Mouse (Mus musculus) erythroid progenitor cell, adult 5-6 weeks (primary cell): ENCODE measurements around the gene Pmepa1. TPM values are rescaled to one million over a fixed set of nuclear protein-coding genes. Genes with fewer than 3 reads are reported as not detected.

Source experiments
- ATAC-seq: replicated peaks from 2 replicates; pipeline ENCODE4 v1.8.0; 2016; ENCODE audit warnings: moderate number of reproducible peaks, mild to moderate bottlenecking, moderate TSS enrichment, inconsistent platforms; ENCODE audit not compliant: poor library complexity, low FRiP score, severe bottlenecking
- total RNA-seq, 2 experiments: library from RNA; stranded (forward) in 1 of 2; stranded (reverse) in 1 of 2; fragments of 150-400 nt in 1 of 2; fragments of 186-747, 209-891 nt in 1 of 2; gene quantifications; 2 replicates each; pipeline versions ENCODE4 v1.2.3 to v1.2.4; 2015 to 2017; ENCODE audit warnings: low replicate concordance in 2 of 2

Pmepa1 gene
- total RNA-seq, 2 experiments from 2014 or later = not detected

DNA sequence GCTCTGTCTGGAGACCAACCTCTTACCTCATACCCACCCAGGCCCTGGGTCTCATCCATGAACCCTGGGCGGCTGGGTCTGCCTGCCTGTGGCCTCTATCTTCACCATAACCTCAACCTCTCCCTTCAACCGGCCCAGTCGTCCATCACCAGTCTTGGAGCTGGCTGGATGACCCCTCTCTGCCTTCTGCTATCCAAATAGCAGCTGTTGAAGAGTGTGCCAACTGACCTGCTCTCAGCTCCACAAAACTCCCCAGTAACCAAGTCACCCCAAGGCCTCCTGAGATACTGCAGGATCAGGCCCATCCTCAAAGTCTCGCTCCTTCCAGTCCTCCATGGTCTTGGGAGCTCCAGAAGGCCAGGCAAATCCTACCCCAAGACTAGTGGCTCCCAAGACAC, 19.8 kb downstream of the Pmepa1 start:
- ATAC-seq = no peak

GRCm38 (mm10) chr2:173255810-173256551, 20.4 kb downstream of the Pmepa1 start:
- no peak for ATAC-seq

DNA sequence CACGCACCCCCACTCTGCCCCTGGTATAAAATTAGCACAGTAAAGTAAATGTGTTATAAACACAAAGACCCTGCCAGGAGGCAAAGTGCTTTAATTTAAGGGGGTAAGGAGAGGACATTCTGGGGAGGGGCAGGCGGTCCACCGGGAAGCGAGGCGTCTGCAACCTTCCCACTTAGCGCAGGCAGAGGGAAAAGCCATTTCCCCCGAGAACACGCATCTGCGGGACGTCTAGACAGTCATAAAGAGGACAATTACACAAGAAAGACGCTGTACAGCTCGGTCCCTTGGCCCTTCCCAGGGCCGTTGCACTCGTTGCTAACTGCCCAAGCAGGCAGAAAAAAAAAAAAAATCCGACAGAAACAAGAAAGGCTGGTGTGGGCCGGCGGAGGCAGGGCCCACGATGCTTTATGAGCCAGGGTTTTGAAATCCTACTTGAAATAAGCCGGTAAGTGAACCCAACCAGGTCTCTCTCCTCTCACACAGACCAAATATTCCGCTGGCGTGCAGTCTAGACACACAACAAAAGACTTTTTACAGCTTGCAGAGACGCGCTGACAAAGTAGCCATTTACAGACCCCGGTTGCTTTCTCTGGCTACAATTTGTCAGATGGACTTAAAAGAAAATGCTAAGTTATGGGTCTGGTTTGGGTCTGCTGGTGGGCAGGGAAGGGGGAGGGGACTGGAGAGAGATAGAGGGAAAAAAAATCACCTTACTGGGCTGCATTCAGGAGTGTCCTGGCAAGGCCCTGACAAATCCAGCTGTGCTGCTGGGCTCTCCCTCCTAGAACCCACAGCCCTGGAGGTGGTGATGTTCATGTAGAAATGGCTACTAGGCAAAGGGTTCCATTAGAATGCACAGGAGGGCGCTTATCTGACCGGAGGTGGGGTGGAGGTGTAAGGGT, 22.3 kb downstream of the Pmepa1 start:
- ATAC-seq = no peak

- ATAC-seq = no peak
Observed at GRCm38 (mm10) chr2:173251675-173252074, 24.7 kb downstream of the Pmepa1 start.

DNA sequence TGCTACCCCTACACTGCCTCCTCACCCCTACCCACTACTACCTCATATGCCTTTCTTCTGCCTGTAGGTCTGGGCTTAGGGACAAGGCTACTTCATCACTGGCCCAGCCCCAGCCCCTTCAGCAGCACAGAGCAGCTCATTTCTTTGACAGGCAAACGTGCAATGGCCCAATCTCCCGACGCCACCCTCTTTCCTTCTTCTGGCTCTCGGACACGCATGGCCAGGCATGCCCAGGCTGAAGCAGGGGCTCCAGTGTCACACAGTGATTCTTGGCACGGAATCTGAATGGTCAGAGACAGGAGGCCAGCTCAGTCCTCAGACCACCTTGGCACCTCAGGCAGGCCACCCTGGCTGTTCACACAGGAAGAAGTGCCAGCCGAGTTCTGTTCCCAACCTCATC, 25.2 kb downstream of the Pmepa1 start:
- ATAC-seq = no peak

DNA sequence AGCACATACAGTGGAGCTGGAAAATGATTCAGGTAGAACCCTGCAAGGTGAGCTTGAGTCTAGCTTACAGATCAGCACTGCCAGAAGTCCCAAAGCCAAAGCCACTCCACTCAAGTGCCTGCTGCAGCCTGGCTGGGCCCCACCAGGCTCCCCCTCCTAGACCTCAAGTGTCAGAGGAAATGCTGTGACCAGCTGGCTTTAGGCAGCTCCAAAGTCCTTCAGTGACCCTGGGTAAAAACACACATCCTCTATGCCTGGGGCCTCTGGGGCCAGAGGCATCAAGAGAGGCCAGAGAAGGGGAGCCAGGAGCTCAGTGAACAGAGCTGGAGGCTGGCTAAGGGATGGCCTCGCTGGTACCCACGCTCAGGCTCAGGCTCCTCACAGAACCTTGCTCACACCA, 25.9 kb downstream of the Pmepa1 start:
- no peak for ATAC-seq

DNA sequence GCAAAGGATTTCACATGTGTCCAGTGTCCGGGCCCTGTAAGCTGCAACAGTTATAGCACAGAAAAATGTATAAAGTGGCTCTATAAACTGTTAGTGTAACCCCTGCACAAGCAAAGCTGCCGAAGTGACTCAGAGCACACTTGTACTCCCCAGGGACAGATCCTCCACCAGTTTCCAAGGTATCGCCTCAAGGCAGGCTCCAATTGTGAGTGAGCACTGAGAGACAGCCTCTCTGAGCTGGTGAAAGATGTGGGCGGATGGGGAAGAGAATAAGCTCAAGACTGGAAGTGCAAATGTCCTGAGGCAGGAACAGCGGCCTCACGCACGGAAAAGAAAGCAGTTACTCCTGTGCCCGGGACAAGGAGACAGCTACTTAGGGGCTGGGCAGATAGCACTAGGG, 26.4 kb downstream of the Pmepa1 start:
- no peak for ATAC-seq

DNA sequence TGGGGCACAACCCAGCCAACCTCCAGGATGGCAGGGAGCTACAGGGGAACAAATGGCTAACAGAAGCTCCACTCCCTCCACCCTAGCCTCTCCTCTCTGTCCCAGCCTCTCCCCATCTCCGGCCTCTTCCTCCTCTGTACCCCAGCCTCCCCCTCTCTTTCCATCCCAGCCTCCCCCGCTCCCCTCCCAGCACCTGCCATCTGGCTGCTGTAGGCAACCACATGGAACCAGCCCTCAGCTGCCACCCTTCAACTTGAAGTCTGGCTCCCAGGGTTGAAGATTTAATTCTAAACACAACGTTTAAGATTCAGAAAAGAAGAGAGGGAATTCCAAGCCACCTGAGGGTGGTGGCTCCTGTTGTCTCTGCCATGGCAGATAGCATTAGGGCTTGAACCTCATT, 26.9 kb downstream of the Pmepa1 start:
- ATAC-seq = no peak

GRCm38 (mm10) chr2:173248822-173249221, 27.5 kb downstream of the Pmepa1 start:
- no peak for ATAC-seq

DNA sequence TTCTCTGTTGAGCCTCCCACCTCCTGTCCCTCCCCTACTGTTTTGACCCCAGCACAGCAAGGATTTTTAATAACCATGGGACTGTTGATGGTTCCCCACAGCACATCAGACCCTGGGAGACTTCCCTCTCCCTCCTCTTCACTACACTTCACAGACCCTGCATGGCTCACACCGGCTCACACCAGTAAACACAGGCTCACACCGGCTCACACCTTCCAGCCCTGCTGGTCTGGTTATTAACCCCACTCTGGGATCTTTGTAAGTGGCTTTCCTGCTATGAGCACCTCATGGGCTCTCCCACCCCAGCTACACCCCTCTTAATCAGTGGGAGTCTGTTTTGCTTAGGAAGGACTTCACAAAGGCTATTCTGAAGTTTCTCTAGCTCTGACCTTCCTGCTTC, 28.4 kb downstream of the Pmepa1 start:
- ATAC-seq = no peak

GRCm38 (mm10) chr2:173247197-173247596, 29.1 kb downstream of the Pmepa1 start:
- ATAC-seq = no peak

DNA sequence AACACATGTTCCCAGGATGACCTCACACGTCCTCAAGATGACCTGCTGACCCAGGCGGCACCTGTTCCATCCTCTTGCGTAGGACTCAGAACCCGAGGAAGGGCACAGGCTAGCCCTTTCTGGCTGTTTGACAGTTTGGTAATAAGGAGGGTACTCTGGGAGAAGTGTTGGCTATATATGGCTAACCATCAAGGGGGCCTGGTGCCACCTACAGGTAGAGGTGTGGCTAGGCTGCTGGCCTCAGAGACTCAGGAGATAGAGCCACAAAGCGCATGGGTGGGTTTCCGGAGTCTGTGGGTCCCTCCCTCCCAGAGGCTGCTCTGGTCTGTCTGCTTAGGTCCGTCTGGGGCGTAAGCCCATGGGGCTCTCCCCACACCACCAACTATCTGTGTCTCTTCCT, 29.6 kb downstream of the Pmepa1 start:
- ATAC-seq = no peak

GRCm38 (mm10) chr2:173245258-173245657, 31.1 kb downstream of the Pmepa1 start:
- no peak for ATAC-seq

DNA sequence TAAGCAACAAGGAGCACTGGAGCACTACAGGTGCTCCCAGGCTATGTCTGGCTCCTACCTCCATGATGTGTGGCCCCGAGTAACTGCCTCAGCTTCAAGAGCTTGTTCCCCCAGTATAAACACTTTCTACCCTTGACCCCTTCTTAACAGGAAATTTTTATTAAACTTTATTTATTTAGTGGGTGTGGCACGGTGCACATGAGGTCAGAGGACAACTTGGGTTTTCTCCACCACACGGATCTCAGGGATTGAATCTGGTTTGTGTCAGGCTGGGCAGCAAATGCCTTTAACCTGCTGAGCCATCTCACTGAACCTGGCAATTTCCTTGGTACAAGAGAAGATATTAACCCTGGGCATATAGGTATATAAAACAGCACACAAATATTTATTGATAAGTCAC, 32.2 kb downstream of the Pmepa1 start:
- ATAC-seq = no peak

DNA sequence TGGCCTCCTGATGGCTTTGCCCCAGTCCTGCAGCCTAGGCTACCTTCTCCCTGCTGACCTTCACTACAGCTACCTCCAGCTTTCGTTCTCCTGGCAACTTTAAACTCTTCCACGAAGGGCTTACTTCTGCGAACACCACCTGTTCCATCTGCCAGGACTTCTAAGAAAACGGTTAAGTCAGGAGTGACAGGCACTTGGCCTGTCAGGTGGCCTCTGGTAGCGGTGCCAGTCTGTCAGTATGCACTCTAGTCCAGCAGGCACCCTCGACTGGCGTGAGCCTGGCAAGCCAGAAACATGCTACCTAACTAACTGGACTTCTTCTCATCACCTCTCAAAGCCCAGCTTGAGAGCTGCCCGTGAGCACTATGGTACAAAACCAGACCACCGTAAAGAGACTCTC, 32.7 kb downstream of the Pmepa1 start:
- ATAC-seq = no peak

DNA sequence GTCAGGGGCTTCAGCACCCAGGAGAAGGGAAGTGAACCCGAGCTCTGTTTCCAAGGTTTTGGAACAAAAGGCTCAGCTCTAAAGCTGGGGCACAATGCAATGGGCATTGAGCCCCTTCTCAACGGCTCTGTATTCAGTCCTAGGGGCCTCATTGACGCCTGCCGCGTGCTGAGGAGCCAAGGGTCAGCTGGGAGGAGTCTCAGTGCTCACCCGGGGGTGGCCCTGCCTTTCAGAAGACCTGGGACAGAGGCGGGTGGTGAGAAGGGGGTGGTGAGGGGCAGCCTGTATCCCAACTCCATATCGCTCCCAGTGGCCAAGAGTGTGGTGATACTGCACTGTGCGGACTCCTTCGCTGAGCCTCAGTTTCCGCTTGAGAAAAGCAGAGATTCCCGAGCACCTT, 33.5 kb downstream of the Pmepa1 start:
- no peak for ATAC-seq

DNA sequence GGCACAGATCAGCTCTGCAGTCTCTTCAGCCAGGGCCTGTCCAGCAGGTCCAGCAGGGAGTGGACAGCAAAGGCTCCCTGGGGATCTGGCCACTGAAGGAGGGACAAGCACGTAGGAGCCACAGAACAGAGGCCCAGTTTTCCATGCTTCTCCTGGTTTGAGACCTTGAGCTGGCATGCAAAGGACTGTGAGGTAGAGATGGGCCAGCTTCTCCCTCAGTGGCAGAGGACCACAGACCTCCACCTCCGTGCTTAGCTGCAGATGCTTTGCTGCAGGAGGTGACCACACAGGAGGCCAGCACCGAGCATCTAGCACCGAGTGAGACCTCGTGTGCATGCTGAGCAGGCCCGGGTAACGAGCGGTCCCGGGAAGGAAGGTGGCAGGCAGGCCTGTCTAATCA, 35.6 kb downstream of the Pmepa1 start:
- no peak for ATAC-seq

- no peak for ATAC-seq
Observed at GRCm38 (mm10) chr2:173238522-173238921, 37.8 kb downstream of the Pmepa1 start.

DNA sequence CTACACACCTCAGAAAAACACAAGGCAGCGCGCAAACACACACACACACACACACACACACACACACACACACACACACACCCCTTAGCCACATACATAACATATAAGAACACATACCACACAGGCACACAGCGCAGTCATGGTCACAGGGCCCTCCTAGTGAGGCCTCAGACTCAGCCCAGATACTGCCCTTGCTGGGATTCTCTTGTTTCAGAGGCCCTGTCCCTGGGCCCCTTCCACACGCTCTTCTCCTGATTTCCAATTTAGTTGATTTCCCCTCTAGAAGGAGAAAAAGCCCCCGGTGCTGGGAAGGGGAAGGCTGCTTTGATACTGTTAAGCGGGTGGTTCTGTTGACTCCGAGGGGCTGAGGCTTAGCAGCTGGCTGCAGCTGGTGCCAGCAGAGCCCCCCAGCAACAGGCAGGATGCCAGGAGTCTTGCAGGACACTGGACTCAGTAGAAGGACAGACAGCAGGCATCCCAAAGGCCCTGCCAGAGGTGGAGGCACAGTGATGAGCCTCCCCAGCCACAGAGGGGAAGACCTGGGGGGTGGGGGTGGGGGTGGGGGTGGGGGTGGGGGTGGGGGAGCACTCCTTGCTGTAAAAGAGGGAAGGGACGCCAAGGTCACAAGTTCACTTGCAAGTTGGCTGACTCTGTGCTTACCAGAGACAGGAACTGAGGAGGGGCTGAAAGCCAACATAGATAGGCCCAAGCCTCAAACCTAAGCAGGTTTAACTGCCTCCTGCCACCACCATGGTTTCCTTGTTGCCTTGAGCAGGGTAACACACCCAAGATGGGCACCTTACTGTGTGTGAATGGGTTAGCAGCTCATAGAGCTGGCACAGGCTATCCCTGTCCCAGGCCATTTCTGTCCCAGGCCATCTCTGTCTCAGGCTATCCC, 40.6 kb downstream of the Pmepa1 start:
- ATAC-seq = no peak

GRCm38 (mm10) chr2:173232766-173233099, 43.6 kb downstream of the Pmepa1 start:
- ATAC-seq = no peak
